Mouse (Mus musculus) liver, adult 2 months (tissue): ENCODE measurements at regions not wholly inside any gene's neighbourhood (a gene's known extent, or its start where the extent isn't known, plus 50 kb on each side); places are given as distances from the start of the nearest gene placed in this dataset.

Experiments used
- DNase-seq: peaks from one replicate; pipeline ENCODE4 v3.0.0-alpha.2; 2011; ENCODE audit warnings: low read depth, low spot score; ENCODE audit errors: extremely low read depth
- H3K27ac ChIP-seq: fragments of 200-500 bp; replicated peaks from 2 replicates; pipeline ENCODE4 v1.5.1; 2012; ENCODE audit warnings: low read depth, mild to moderate bottlenecking, control low read depth, inconsistent platforms, low read length; ENCODE audit not compliant: insufficient read depth
- H3K27me3 ChIP-seq: fragments of 200-500 bp; 2 replicates; pipeline ENCODE4 v1.6.1; 2012; ENCODE audit warnings: mild to moderate bottlenecking, moderate library complexity, low read length, inconsistent platforms; ENCODE audit not compliant: control insufficient read depth, insufficient read depth
- H3K36me3 ChIP-seq: fragments of 200-500 bp; 2 replicates; pipeline ENCODE4 v1.6.1; 2012; ENCODE audit warnings: low read length, inconsistent platforms; ENCODE audit not compliant: control insufficient read depth, insufficient read depth
- H3K4me1 ChIP-seq: fragments of 200-500 bp; 2 replicates; pipeline ENCODE4 v1.6.1; 2011; ENCODE audit warnings: low read length; ENCODE audit not compliant: control insufficient read depth, insufficient read depth
- H3K4me3 ChIP-seq: fragments of 200-500 bp; 2 replicates; pipeline ENCODE4 v1.5.1; 2011; ENCODE audit warnings: low read depth, mild to moderate bottlenecking, control low read depth, low read length, moderate library complexity; ENCODE audit not compliant: insufficient read depth
- H3K79me2 ChIP-seq: fragments of 200-500 bp; 2 replicates; pipeline ENCODE4 v1.6.1; 2012; ENCODE audit warnings: inconsistent platforms, mild to moderate bottlenecking, low read length, moderate library complexity; ENCODE audit not compliant: control insufficient read depth, insufficient read depth
- H3K9ac ChIP-seq: fragments of 200-500 bp; 2 replicates; pipeline ENCODE4 v1.6.1; 2012; ENCODE audit warnings: low read depth, mild to moderate bottlenecking, control low read depth, inconsistent platforms, low read length
- CTCF ChIP-seq: fragments of 200-500 bp; IDR thresholded peaks from 2 replicates; pipeline ENCODE4 v1.5.1; 2011; ENCODE audit warnings: low read depth, low read length, control low read depth
- POLR2A ChIP-seq: fragments of 200-500 bp; IDR thresholded peaks from 2 replicates; pipeline ENCODE4 v1.6.1; 2011; ENCODE audit warnings: low read length, control low read depth; ENCODE audit not compliant: insufficient read depth; ENCODE audit errors: extremely low read depth
- WGBS: fragments of 180-500 bp; shearing (Covaris S2); methylation state at CpG from one replicate; pipeline ENCODE4 v1.1.7; 2018; 5-methylcytosine and 5-hydroxymethylcytosine counted together

- no peaks in the 10 kb centered on the region for H3K4me1 ChIP-seq
- no peak for DNase-seq
Measured at GRCm38 (mm10) chr6:24384193-24384888, 130.5 kb downstream of the Iqub start.

GRCm38 (mm10) chr6:24379859-24380258 lies 135.0 kb downstream of the Iqub start:
- Histone ChIP-seq H3K9ac (no peak overlapping the region), H3K79me2 (no peaks in the 10 kb centered on the region), H3K4me1 (no peaks in the 10 kb centered on the region), H3K27me3 (no peaks in the 10 kb centered on the region), H3K27ac (no peak overlapping the region), H3K36me3 (no peaks in the 10 kb centered on the region), H3K4me3 (no peak overlapping the region)
- DNase-seq, result no peak
- TF ChIP-seq CTCF (no peak), POLR2A (no peak)
- 49% methylated on average over 2 of the region's 2 CpGs for WGBS

More at GRCm38 (mm10) chr6:24384193-24384888, 130.5 kb downstream of the Iqub start:
- 75% methylated on average over 11 of the region's 11 CpGs for WGBS
- Histone ChIP-seq H3K4me3 (no peak overlapping the region), H3K27ac (no peak overlapping the region), H3K9ac (no peak overlapping the region), H3K79me2 (no peaks in the 10 kb centered on the region), H3K27me3 (no peaks in the 10 kb centered on the region), H3K36me3 (no peaks in the 10 kb centered on the region)
- TF ChIP-seq POLR2A (no peak), CTCF (peak; percentile 62)

GRCm38 (mm10) chr6:24376728-24377127 lies 138.1 kb downstream of the Iqub start:
- Histone ChIP-seq H3K9ac (no peak overlapping the region), H3K27ac (no peak overlapping the region), H3K4me1 (no peaks in the 10 kb centered on the region), H3K79me2 (no peaks in the 10 kb centered on the region), H3K36me3 (no peaks in the 10 kb centered on the region), H3K27me3 (no peaks in the 10 kb centered on the region), H3K4me3 (no peak overlapping the region)
- 88% methylated on average over 4 of the region's 4 CpGs for WGBS
- no peak for DNase-seq
- TF ChIP-seq POLR2A, result no peak

- H3K27ac ChIP-seq, result no peak overlapping the region
- TF ChIP-seq POLR2A, result no peak
- TF ChIP-seq CTCF, result no peak
- H3K4me3 ChIP-seq, result no peak overlapping the region
- no peak overlapping the region for H3K9ac ChIP-seq
- no peak for DNase-seq
- no peaks in the 10 kb centered on the region for H3K4me1 ChIP-seq
- 79% methylated on average over 6 of the region's 6 CpGs for WGBS
- H3K36me3 ChIP-seq, result no peaks in the 10 kb centered on the region
- no peaks in the 10 kb centered on the region for H3K27me3 ChIP-seq
- no peaks in the 10 kb centered on the region for H3K79me2 ChIP-seq
Measured at GRCm38 (mm10) chr6:24373161-24373560, 141.7 kb downstream of the Iqub start.

GRCm38 (mm10) chr6:24371680-24372079 lies 143.2 kb downstream of the Iqub start:
- no peak for DNase-seq
- Histone ChIP-seq H3K27me3 (no peaks in the 10 kb centered on the region), H3K4me3 (no peak overlapping the region), H3K4me1 (no peaks in the 10 kb centered on the region), H3K36me3 (no peaks in the 10 kb centered on the region), H3K9ac (no peak overlapping the region), H3K79me2 (no peaks in the 10 kb centered on the region), H3K27ac (no peak overlapping the region)
- TF ChIP-seq POLR2A (no peak), CTCF (no peak)
- 52% methylated on average over 1 of the region's 1 CpGs for WGBS

- H3K4me3 ChIP-seq, result no peak overlapping the region
- no peak overlapping the region for H3K27ac ChIP-seq
- no peaks in the 10 kb centered on the region for H3K79me2 ChIP-seq
- no peaks in the 10 kb centered on the region for H3K27me3 ChIP-seq
- H3K4me1 ChIP-seq, result no peaks in the 10 kb centered on the region
- H3K36me3 ChIP-seq, result no peaks in the 10 kb centered on the region
- DNase-seq, result peak; percentile 48
- no peak for TF ChIP-seq POLR2A
- TF ChIP-seq CTCF, result peak; percentile 70
- H3K9ac ChIP-seq, result no peak overlapping the region
- WGBS, result 12% methylated on average over 5 of the region's 5 CpGs
Measured at GRCm38 (mm10) chr6:24350882-24351281, 164.0 kb downstream of the Iqub start.
